Mouse (Mus musculus) ES-E14 (cell line): ENCODE data around the gene Bloc1s6.

Source experiments
- CHD2 ChIP-seq: IDR thresholded peaks from 2 replicates; pipeline ENCODE4 v1.6.1; 2014; ENCODE audit warnings: mild to moderate bottlenecking, low read depth, low read length, inconsistent platforms
- HCFC1 ChIP-seq: IDR thresholded peaks from 2 replicates; pipeline ENCODE4 v1.6.1; 2012; ENCODE audit warnings: low read length, inconsistent platforms, borderline replicate concordance; ENCODE audit not compliant: insufficient read depth
- MAFK ChIP-seq: IDR thresholded peaks from 2 replicates; pipeline ENCODE4 v1.6.1; 2014; ENCODE audit warnings: mild to moderate bottlenecking, low read depth, low read length, inconsistent platforms; ENCODE audit not compliant: insufficient read depth
- ZC3H11A ChIP-seq: IDR thresholded peaks from 2 replicates; pipeline ENCODE4 v1.6.1; 2012; ENCODE audit warnings: low read depth, mild to moderate bottlenecking, inconsistent platforms, low read length, borderline replicate concordance
- ZNF384 ChIP-seq: IDR thresholded peaks from 2 replicates; pipeline ENCODE4 v1.6.1; 2012; ENCODE audit warnings: low read depth, low read length, inconsistent platforms

DNA sequence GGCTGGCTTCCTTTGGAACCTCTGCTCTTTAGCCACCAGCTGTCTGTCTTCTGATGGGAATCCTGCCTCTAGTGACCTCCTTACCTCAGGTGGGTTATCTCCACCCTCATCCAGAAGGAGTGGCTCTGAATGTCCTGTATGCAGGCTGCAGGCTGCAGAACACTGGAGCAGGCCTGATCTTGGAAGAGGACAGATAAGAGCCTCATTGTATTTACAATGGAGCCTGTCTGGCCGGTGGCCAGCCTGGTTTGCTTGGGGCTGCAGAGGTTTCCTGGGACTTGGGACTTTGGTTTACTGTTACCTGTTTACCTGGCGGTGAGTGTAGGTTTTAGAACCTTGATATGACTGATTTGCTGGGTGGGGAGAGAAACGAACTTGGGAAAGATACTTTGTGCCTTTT lies 30.2 kb upstream of the Bloc1s6 start:
- TF ChIP-seq HCFC1 (no peak), MAFK (no peak), ZC3H11A (no peak), CHD2 (no peak), ZNF384 (no peak)
